Mouse (Mus musculus): ENCODE measurements at regions not wholly inside any gene's neighbourhood (a gene's known extent, or its start where the extent isn't known, plus 50 kb on each side); places are given as distances from the start of the nearest gene placed in this dataset.
"Not testable (repeated sequence)": the region's sequence is repeated elsewhere in the genome, so short reads cannot be mapped to it uniquely, and the experiment has no call there.

DNA sequence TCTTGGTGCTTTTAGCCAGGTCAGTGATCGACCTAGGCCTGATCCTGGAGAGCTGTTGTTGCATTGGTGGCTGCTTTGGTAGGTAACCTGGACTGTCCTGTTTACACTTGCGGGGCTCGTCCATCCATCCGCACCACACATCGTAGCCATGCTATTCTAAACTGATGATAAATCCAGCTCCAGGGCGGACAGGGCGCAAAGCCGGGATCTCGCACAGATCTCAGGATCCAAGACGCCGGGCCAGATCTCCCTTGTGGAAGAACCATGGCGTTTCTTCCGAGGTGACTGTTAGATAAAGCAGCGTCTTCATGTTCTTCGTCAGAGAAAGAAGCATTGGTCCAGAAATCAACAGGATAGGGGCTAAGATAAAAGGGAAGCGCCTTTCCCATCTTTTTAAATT, 115.6 kb downstream of the Sec16b start:
- H3K9ac ChIP-seq; H3K9me3 ChIP-seq; H3K27me3 ChIP-seq; H3K4me1 ChIP-seq; H3K36me3 ChIP-seq (replicated peaks); ATAC-seq (ENCODE audit: low FRiP score); H3K4me3 ChIP-seq (replicated peaks); H3K4me2 ChIP-seq; H3K27ac ChIP-seq: not testable (repeated sequence)
- WGBS = 95% methylated on average over 16 of the region's 16 CpGs

DNA sequence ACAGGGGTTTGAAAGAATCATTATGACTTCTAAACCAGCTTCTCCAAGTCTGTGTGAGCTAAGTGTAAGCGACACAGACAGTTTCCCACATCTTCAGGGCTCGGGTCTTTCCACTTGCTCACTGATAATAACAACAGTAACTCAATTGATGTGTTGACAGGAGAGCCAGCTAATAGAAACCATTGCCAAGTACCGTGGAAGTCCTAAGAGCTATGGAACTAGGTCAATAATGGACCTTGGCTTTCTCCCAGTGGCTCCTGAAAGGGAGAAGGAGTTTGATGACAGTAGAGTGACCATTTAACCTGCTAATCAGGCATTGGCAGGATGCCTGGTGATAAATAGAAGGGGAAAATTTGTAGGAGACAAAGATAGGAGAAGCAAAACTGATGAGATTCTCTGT, 126.1 kb downstream of the Sec16b start:
- Histone ChIP-seq H3K9me3 (no peaks in the 10 kb centered on the region), H3K27ac (no peak overlapping the region), H3K27me3 (no peaks in the 10 kb centered on the region), H3K4me2 (no peak overlapping the region), H3K4me1 (no peaks in the 10 kb centered on the region), H3K36me3 (replicated peaks) (no peaks in the 10 kb centered on the region), H3K4me3 (replicated peaks) (no peak overlapping the region), H3K9ac (no peak overlapping the region)
- 73% methylated on average over 3 of the region's 3 CpGs for WGBS
- ATAC-seq (ENCODE audit: low FRiP score) = no peak

DNA sequence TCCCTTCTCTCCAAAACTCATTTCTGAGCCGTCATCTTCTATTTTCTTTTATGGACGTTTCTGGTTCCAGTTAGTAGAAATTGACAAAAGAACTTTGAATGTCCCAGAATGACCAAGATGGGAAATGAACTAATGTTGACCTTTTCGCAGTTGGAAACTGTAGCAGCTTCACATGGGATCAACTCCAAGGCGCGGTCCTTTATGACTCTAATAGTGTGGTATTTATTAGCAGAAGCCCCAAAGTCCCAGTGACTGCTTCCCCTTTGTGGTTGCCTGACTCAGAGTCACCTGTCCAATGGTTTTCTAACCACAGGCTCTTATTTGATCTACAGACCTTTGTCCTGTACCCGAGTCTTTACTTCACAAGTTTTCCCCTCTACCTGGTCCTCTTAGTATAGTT, 126.9 kb downstream of the Sec16b start:
- Histone ChIP-seq H3K4me3 (replicated peaks) (no peak overlapping the region), H3K9me3 (no peaks in the 10 kb centered on the region), H3K27me3 (no peaks in the 10 kb centered on the region), H3K4me1 (no peaks in the 10 kb centered on the region), H3K36me3 (replicated peaks) (no peaks in the 10 kb centered on the region), H3K27ac (no peak overlapping the region), H3K4me2 (no peak overlapping the region), H3K9ac (no peak overlapping the region)
- ATAC-seq (ENCODE audit: low FRiP score) = no peak
- 92% methylated on average over 6 of the region's 6 CpGs for WGBS

DNA sequence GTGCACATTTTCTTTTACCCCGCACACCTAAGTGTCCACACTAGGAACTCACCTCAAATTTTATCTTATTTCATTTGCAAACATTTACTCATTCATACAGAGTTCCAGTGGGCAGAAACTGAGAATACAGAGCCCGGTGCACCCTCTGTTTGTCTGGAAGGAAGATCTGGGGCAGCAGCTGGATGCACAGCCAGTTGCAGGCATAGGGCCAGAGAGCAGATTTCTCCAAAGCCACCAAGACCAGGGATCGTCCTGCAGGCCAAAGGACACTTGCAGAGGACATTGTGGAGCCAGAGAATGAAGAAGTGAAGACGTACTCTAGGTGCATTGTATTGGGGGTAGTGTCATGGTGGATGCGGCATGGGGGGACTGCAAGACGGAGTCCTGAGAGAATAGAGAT, 129.2 kb downstream of the Sec16b start:
- H3K9me3 ChIP-seq = no peaks in the 10 kb centered on the region
- no peaks in the 10 kb centered on the region for H3K36me3 ChIP-seq (replicated peaks)
- H3K4me3 ChIP-seq (replicated peaks) = no peak overlapping the region
- no peak for ATAC-seq (ENCODE audit: low FRiP score)
- H3K4me2 ChIP-seq = no peak overlapping the region
- H3K27ac ChIP-seq = no peak overlapping the region
- no peak overlapping the region for H3K9ac ChIP-seq
- no peaks in the 10 kb centered on the region for H3K27me3 ChIP-seq
- 94% methylated on average over 6 of the region's 6 CpGs for WGBS
- H3K4me1 ChIP-seq = no peaks in the 10 kb centered on the region

DNA sequence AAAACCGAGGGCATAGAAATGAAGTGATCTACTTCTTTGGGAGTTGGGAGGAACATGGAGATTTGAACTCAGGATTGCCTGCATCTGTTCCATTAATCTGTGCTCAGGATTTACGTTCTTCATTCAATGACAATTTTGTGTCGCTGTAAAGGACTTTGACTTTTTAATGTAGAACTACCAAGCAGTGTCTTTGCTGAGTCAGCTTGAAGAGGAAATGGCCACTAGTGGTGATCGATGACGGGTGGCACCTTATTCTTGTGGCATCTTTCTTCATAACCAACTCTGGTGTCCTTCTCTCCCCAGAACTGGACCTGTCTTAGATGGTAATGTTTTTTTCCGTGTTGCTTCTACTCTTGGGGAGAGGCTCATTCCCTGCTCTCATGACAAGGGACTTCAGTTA, 137.0 kb downstream of the Sec16b start:
- 91% methylated on average over 6 of the region's 6 CpGs for WGBS
- no peaks in the 10 kb centered on the region for H3K9me3 ChIP-seq
- no peak overlapping the region for H3K4me2 ChIP-seq
- no peaks in the 10 kb centered on the region for H3K4me1 ChIP-seq
- H3K27ac ChIP-seq = no peak overlapping the region
- no peaks in the 10 kb centered on the region for H3K36me3 ChIP-seq (replicated peaks)
- H3K9ac ChIP-seq = no peak overlapping the region
- H3K4me3 ChIP-seq (replicated peaks) = no peak overlapping the region
- ATAC-seq (ENCODE audit: low FRiP score) = no peak
- H3K27me3 ChIP-seq = no peaks in the 10 kb centered on the region

DNA sequence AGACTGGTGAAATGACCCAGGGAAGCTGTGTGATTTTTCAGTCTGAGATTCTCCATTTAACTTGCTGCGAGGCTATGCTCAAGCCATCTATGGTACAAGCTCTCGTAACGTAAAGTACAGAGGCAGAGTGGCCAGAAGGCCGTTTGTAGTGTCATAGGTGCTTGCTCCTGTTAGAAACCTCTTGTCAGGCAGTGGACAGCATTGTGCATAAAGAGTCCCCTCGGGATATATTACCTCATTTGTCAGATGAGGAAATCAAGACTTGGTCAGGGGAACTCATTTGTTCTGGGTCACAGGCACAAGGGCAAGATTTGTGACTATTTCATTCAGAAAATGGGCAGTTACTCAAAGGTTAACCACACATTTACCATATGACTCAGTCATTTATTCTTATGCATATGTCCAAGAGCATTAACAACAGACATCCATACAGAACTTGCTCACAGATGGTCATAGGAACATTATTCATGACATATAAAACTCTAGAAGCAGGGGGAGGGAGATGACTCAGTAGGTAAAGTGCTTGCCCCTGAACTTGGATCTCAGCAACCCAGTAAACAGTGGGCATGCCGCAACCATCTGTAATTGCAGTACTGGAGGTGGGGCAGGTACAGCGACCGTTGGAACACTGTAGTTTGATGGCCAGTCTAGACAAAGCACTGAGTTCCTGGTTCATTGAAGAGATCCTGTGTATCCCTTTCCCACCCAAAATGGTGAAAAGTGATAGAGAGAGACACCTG, 139.3 kb downstream of the Sec16b start:
- no peaks in the 10 kb centered on the region for H3K27me3 ChIP-seq
- H3K4me2 ChIP-seq = no peak overlapping the region
- WGBS = 81% methylated on average over 8 of the region's 8 CpGs
- no peak overlapping the region for H3K9ac ChIP-seq
- H3K36me3 ChIP-seq (replicated peaks) = no peaks in the 10 kb centered on the region
- H3K9me3 ChIP-seq = no peaks in the 10 kb centered on the region
- H3K4me3 ChIP-seq (replicated peaks) = no peak overlapping the region
- H3K27ac ChIP-seq = no peak overlapping the region
- no peak for ATAC-seq (ENCODE audit: low FRiP score)
- H3K4me1 ChIP-seq = no peaks in the 10 kb centered on the region

DNA sequence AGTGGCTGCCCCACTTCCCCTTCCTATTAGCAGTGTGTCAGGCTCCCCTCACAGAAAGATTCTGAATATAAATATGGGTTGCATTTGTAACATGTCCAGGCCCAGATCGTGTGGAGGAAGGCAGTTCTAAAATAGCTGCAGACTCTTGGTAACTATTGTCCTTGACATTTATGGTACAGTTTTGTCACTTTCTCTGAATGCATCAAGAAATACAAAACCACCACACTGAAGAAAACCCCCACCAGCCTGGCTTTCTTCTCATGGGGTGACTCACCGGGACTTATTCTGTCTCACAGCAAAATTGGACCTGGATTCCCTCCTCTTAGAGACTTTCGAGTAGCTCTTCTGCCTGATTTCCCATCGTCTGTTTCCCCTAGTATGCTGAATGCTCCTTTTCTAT, 148.9 kb downstream of the Sec16b start:
- H3K9ac ChIP-seq = no peak overlapping the region
- H3K27ac ChIP-seq = no peak overlapping the region
- no peak overlapping the region for H3K4me2 ChIP-seq
- no peaks in the 10 kb centered on the region for H3K9me3 ChIP-seq
- H3K4me3 ChIP-seq (replicated peaks) = no peak overlapping the region
- no peaks in the 10 kb centered on the region for H3K27me3 ChIP-seq
- 58% methylated on average over 4 of the region's 4 CpGs for WGBS
- no peak for ATAC-seq (ENCODE audit: low FRiP score)
- H3K36me3 ChIP-seq (replicated peaks) = no peaks in the 10 kb centered on the region
- H3K4me1 ChIP-seq = no peaks in the 10 kb centered on the region

DNA sequence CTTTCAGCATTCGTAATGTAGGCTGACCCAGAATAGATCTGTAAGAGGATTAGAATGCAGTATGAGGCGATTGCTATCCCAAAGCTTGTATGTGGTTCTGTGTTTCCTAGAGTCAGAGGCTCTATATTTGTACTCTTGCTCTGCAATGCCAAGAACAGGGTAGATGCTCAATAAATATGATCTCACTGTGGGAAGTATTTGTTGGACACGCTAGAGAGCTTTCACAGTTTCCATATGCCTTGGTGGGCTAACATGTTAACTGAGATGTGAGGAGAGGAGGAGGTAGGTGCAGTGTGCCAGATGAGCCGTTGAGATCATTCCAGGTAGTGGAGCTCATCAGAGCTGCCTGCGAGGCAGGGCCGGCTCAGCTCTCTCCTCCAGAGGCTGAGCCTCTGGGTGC, 163.1 kb downstream of the Sec16b start:
- 89% methylated on average over 6 of the region's 6 CpGs for WGBS
- no peak overlapping the region for H3K27ac ChIP-seq
- no peak overlapping the region for H3K9ac ChIP-seq
- H3K4me1 ChIP-seq = no peaks in the 10 kb centered on the region
- no peak overlapping the region for H3K4me2 ChIP-seq
- H3K36me3 ChIP-seq (replicated peaks) = no peaks in the 10 kb centered on the region
- no peak overlapping the region for H3K4me3 ChIP-seq (replicated peaks)
- no peak for ATAC-seq (ENCODE audit: low FRiP score)
- no peaks in the 10 kb centered on the region for H3K27me3 ChIP-seq
- no peaks in the 10 kb centered on the region for H3K9me3 ChIP-seq

DNA sequence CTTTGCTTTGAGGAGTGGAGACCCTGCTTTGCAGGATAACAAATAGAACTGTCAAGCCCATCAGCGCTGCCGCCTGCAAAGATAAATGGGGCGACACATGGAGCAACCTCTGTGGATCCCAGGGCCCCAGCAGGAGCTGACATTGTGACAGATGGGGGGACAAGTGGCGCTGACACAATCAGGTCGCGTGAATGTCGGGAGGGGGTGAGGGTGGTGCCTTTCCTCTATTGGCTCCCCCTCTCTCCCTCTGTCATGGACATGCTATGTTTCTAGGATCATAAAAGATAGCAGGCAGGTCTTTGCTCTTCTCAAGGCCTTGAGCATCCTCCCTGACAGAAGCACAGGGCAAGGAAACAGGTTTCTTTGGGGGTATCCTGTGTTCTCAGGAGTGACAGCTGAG, 177.8 kb downstream of the Sec16b start:
- H3K4me3 ChIP-seq (replicated peaks) = no peak overlapping the region
- H3K4me2 ChIP-seq = no peak overlapping the region
- no peak overlapping the region for H3K9ac ChIP-seq
- ATAC-seq (ENCODE audit: low FRiP score) = no peak
- H3K9me3 ChIP-seq = no peaks in the 10 kb centered on the region
- H3K27ac ChIP-seq = no peak overlapping the region
- H3K36me3 ChIP-seq (replicated peaks) = no peaks in the 10 kb centered on the region
- WGBS = 69% methylated on average over 7 of the region's 7 CpGs
- no peaks in the 10 kb centered on the region for H3K4me1 ChIP-seq
- no peaks in the 10 kb centered on the region for H3K27me3 ChIP-seq

DNA sequence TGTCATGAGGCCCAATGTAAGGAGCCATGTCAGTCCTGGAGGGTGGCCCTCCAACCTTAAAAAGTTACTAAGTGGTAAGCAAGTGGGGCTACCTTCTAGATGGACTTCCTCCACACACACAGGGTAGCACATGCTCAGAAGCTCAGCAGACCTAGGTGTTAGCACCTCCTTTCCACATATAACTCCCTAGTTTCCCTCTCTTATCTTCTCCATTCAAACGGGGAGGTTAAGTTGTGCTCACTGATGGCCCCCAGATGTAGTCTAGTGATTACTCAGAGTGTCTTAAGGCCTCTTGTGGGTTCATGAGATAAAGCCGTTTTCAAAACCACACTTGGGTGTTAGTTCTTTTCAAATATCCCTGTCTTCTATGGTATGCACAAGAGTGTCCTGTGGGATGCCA, 188.7 kb downstream of the Sec16b start:
- WGBS = 81% methylated on average over 2 of the region's 2 CpGs
- H3K9ac ChIP-seq = no peak overlapping the region
- no peaks in the 10 kb centered on the region for H3K27me3 ChIP-seq
- H3K9me3 ChIP-seq = no peaks in the 10 kb centered on the region
- no peak for ATAC-seq (ENCODE audit: low FRiP score)
- H3K4me3 ChIP-seq (replicated peaks) = no peak overlapping the region
- no peak overlapping the region for H3K27ac ChIP-seq
- H3K4me2 ChIP-seq = no peak overlapping the region
- H3K4me1 ChIP-seq = no peaks in the 10 kb centered on the region
- H3K36me3 ChIP-seq (replicated peaks) = no peaks in the 10 kb centered on the region

DNA sequence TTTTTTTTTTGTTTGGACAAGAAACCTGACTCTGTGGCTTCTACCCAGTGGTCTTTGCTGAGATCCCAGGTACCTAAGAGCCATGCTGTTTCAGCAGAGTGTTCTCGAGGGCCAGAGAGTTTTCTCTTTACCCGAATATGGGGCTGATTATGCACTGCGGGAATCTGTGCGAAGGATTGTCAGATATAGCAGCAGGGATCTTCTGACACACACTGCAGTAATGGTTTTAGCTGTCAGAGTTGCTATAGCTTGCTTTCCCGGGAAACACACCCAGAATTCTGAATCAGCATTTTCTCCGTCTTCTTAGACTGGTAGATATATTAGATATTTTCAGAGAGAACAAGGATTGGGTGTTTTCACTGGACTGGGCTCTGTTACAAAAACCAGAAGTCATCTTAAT, 197.1 kb downstream of the Sec16b start:
- H3K27me3 ChIP-seq = no peaks in the 10 kb centered on the region
- no peaks in the 10 kb centered on the region for H3K9me3 ChIP-seq
- WGBS = 84% methylated on average over 6 of the region's 6 CpGs
- no peak overlapping the region for H3K4me3 ChIP-seq (replicated peaks)
- no peak overlapping the region for H3K27ac ChIP-seq
- ATAC-seq (ENCODE audit: low FRiP score) = no peak
- no peaks in the 10 kb centered on the region for H3K4me1 ChIP-seq
- no peak overlapping the region for H3K4me2 ChIP-seq
- H3K9ac ChIP-seq = no peak overlapping the region
- no peaks in the 10 kb centered on the region for H3K36me3 ChIP-seq (replicated peaks)

DNA sequence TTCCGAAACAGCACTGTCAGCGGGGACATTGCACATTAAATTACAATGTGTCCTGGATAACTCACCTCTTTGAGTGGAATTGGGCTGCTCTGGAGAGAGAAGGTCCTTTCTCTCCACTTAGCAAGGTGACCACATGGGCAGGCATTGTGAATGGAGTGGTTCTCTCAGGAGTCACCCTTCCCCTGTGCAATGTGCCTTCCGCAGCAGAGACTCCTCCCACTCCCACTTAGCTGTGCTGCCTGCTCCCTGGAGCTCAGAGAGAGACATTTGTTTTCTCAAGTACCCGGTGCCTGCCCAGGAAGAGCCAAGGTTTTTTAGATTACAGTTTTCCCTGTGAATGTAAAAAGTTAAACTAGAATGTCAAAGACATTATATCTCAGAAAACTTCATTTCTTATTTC, 198.8 kb downstream of the Sec16b start:
- H3K4me3 ChIP-seq (replicated peaks) = no peak overlapping the region
- no peaks in the 10 kb centered on the region for H3K9me3 ChIP-seq
- H3K27ac ChIP-seq = no peak overlapping the region
- no peaks in the 10 kb centered on the region for H3K36me3 ChIP-seq (replicated peaks)
- no peaks in the 10 kb centered on the region for H3K27me3 ChIP-seq
- 63% methylated on average over 4 of the region's 4 CpGs for WGBS
- H3K9ac ChIP-seq = no peak overlapping the region
- H3K4me2 ChIP-seq = no peak overlapping the region
- no peak for ATAC-seq (ENCODE audit: low FRiP score)
- no peaks in the 10 kb centered on the region for H3K4me1 ChIP-seq

DNA sequence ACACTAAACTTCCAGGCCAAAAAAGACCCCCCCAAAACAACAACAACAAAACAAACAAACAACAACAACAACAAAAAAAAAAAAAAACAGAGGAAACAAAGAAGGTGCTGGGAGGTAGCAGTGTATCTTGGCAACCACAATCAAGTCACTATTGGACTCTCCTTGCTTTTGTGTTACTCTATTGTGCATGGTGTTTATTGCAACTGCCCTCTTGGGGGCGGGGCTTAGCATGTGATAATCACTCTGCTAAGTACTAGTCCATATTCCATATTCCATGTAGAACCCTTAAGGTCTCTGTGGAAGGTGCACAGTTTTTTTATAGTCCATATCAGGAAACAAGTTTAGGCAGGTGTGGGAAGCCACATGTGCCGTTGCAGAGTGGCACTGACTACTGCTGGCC, 200.7 kb downstream of the Sec16b start:
- Histone ChIP-seq H3K4me1 (no peaks in the 10 kb centered on the region), H3K27ac (no peak overlapping the region), H3K27me3 (no peaks in the 10 kb centered on the region), H3K4me3 (replicated peaks) (no peak overlapping the region), H3K9me3 (no peaks in the 10 kb centered on the region), H3K9ac (no peak overlapping the region), H3K4me2 (no peak overlapping the region), H3K36me3 (replicated peaks) (no peaks in the 10 kb centered on the region)
- ATAC-seq (ENCODE audit: low FRiP score) = no peak
- 88% methylated on average over 2 of the region's 2 CpGs for WGBS

Data from forebrain, embryonic 12.5 days (tissue).